In genomic region chr3:84048729-84049175, GRCm38 (mm10) we compare ENCODE assay signal across 8 mouse cellular contexts. TPM values are rescaled to one million over a fixed set of nuclear protein-coding genes. Genes with fewer than 3 reads are reported as not detected.
DNase-seq lines count a peak whose midpoint lies in the region; ATAC-seq lines count a peak whose summit lies in the region.

No protein-coding gene starts in this region.

- no peaks in the 10 kb centered on the region for H3K9me3 ChIP-seq in forebrain, embryonic 13.5 days (replicated peaks)
- H3K9me3 ChIP-seq in hindbrain, embryonic 15.5 days, result no peaks in the 10 kb centered on the region
- no peaks in the 10 kb centered on the region for H3K9me3 ChIP-seq in midbrain, embryonic 12.5 days
- H3K9me3 ChIP-seq in neural tube, embryonic 15.5 days (replicated peaks), result no peaks in the 10 kb centered on the region

- ATAC-seq in forebrain, embryonic 13.5 days, result peak; percentile 61
- peak; percentile 42; the same call in 1 of the 2 replicates for ATAC-seq in hindbrain, embryonic 15.5 days (ENCODE audit: low FRiP score, low read depth)
- ATAC-seq in midbrain, embryonic 12.5 days (ENCODE audit: low FRiP score, low read depth), result peak; percentile 41; the same call in 1 of the 2 replicates
- ATAC-seq in neural tube, embryonic 15.5 days (ENCODE audit: low FRiP score), result no peak
- ATAC-seq in monocyte, adult 5-6 weeks (replicated peaks; ENCODE audit: insufficient number of reproducible peaks, low FRiP score, low TSS enrichment, poor library complexity, severe bottlenecking), result no peak
- no peak for ATAC-seq in inflammation-experienced regulatory T-cells, adult 6 months

- H3K4me3 ChIP-seq in forebrain, embryonic 13.5 days, result no peak overlapping the region
- no peak overlapping the region for H3K4me3 ChIP-seq in hindbrain, embryonic 15.5 days
- no peak overlapping the region for H3K4me3 ChIP-seq in midbrain, embryonic 12.5 days
- no peak overlapping the region for H3K4me3 ChIP-seq in neural tube, embryonic 15.5 days (replicated peaks)

- H3K36me3 ChIP-seq in forebrain, embryonic 13.5 days (ENCODE audit: poor library complexity, severe bottlenecking), result no peaks in the 10 kb centered on the region
- no peaks in the 10 kb centered on the region for H3K36me3 ChIP-seq in hindbrain, embryonic 15.5 days
- H3K36me3 ChIP-seq in midbrain, embryonic 12.5 days, result no peaks in the 10 kb centered on the region
- no peaks in the 10 kb centered on the region for H3K36me3 ChIP-seq in neural tube, embryonic 15.5 days

- 0 out of 2 replicates have a peak, but pooled peaks cover 5% of the 10 kb centered on the region for H3K4me1 ChIP-seq in forebrain, embryonic 13.5 days
- peaks cover 5% of the 10 kb centered on the region; the same call in 1 of the 2 replicates for H3K4me1 ChIP-seq in hindbrain, embryonic 15.5 days (replicated peaks)
- peaks cover 8% of the 10 kb centered on the region for H3K4me1 ChIP-seq in midbrain, embryonic 12.5 days
- peaks cover 3% of the 10 kb centered on the region; the same call in 1 of the 2 replicates for H3K4me1 ChIP-seq in neural tube, embryonic 15.5 days

- peak; percentile 43 for DNase-seq in kidney, postnatal 14 days
- DNase-seq in kidney, adult 8-10 months, result no peak

- no peaks in the 10 kb centered on the region for H3K27me3 ChIP-seq in forebrain, embryonic 13.5 days
- no peaks in the 10 kb centered on the region for H3K27me3 ChIP-seq in hindbrain, embryonic 15.5 days
- H3K27me3 ChIP-seq in midbrain, embryonic 12.5 days, result peaks cover 8% of the 10 kb centered on the region; the same call in 1 of the 2 replicates
- H3K27me3 ChIP-seq in neural tube, embryonic 15.5 days (replicated peaks), result no peaks in the 10 kb centered on the region

- 10% methylated on average over 9 of the region's 9 CpGs for WGBS in forebrain, embryonic 13.5 days
- WGBS in hindbrain, embryonic 15.5 days, result 21% methylated on average over 9 of the region's 9 CpGs
- WGBS in midbrain, embryonic 12.5 days, result 8% methylated on average over 9 of the region's 9 CpGs
- WGBS in neural tube, embryonic 15.5 days, result 30% methylated on average over 9 of the region's 9 CpGs

- H3K9ac ChIP-seq in forebrain, embryonic 13.5 days, result no peak overlapping the region
- no peak overlapping the region for H3K9ac ChIP-seq in hindbrain, embryonic 15.5 days
- H3K9ac ChIP-seq in midbrain, embryonic 12.5 days (replicated peaks), result no peak overlapping the region
- H3K9ac ChIP-seq in neural tube, embryonic 15.5 days (replicated peaks), result no peak overlapping the region

- no peak overlapping the region for H3K4me2 ChIP-seq in forebrain, embryonic 13.5 days
- H3K4me2 ChIP-seq in hindbrain, embryonic 15.5 days, result no peak overlapping the region
- peak overlapping the region; percentile 19; the same call in 1 of the 2 replicates for H3K4me2 ChIP-seq in midbrain, embryonic 12.5 days (replicated peaks)
- H3K4me2 ChIP-seq in neural tube, embryonic 15.5 days, result no peak overlapping the region

- peak overlapping the region; percentile 8; the same call in 1 of the 2 replicates for H3K27ac ChIP-seq in forebrain, embryonic 13.5 days
- H3K27ac ChIP-seq in hindbrain, embryonic 15.5 days (replicated peaks), result no peak overlapping the region
- 0 out of 2 replicates have a peak overlapping the region, but pooled peaks have one; percentile 15 for H3K27ac ChIP-seq in midbrain, embryonic 12.5 days (replicated peaks)
- H3K27ac ChIP-seq in neural tube, embryonic 15.5 days (replicated peaks), result no peak overlapping the region

RNA-seq across cellular contexts. Expression of gene Tmem131l, which starts 8.8 kb away (rescaled TPM):
- polyA plus RNA-seq in forebrain, embryonic 13.5 days (2015; fragmentation: Nextera tagmentation; extraction: Ambion mirVana), result 125 and 139 TPM in 2 replicates
- polyA plus RNA-seq in hindbrain, embryonic 15.5 days (2015; fragmentation: Nextera tagmentation; extraction: Ambion mirVana), result 46.6 and 48.6 TPM in 2 replicates
- polyA plus RNA-seq in midbrain, embryonic 12.5 days (2016; fragmentation: Nextera tagmentation; extraction: Ambion mirVana), result 83.7 and 96.5 TPM in 2 replicates
- polyA plus RNA-seq in neural tube, embryonic 15.5 days (2015; fragmentation: Nextera tagmentation; extraction: Ambion mirVana), result 43.0 and 71.5 TPM in 2 replicates
- total RNA-seq in monocyte, adult 5-6 weeks (2017), result 41.7 to 63.6 TPM (median 57.3 TPM) in 3 replicates
- polyA plus RNA-seq in inflammation-experienced regulatory T-cells, adult 6 months (2017; shearing (Covaris generic)), result 10 to 100 TPM; 34.7 to 39.7 (median 36.1) TPM

Comparison
In these comparisons a context has a peak if more than half of its experiments do, and no peak if none do; other contexts are left out.
1. ATAC-seq: peak in forebrain, embryonic 13.5 days (single experiment), hindbrain, embryonic 15.5 days (single experiment) and midbrain, embryonic 12.5 days (single experiment); none in neural tube, embryonic 15.5 days (single experiment), monocyte, adult 5-6 weeks (single experiment) and inflammation-experienced regulatory T-cells, adult 6 months (single experiment).
2. H3K27ac ChIP-seq: peak in forebrain, embryonic 13.5 days (single experiment) and midbrain, embryonic 12.5 days (single experiment); none in hindbrain, embryonic 15.5 days (single experiment) and neural tube, embryonic 15.5 days (single experiment).